Mouse (Mus musculus) MEL (cell line): ENCODE data around the gene Lgals7. TPM values are rescaled to one million over a fixed set of nuclear protein-coding genes. Genes with fewer than 3 reads are reported as not detected.

Experiments used
- DNase-seq: peaks from one replicate; pipeline ENCODE4 v3.0.0; 2011; ENCODE audit warnings: low read depth, low spot score
- H3K27ac ChIP-seq: 2 replicates; pipeline ENCODE4 v1.5.1; 2012; ENCODE audit warnings: low read depth, mild to moderate bottlenecking, control low read depth, low read length, moderate library complexity; ENCODE audit not compliant: control insufficient read depth
- H3K27me3 ChIP-seq, 2 experiments: fragments of 150-350 bp in 1 of 2; sonication (generic) in 1 of 2; 2 replicates each; pipeline ENCODE4 v1.6.1; 2012; ENCODE audit warnings: low read length in 2 of 2, mild to moderate bottlenecking in 2 of 2, improper control_type of control experiment in 1 of 2, moderate library complexity in 1 of 2; ENCODE audit not compliant: insufficient read depth in 2 of 2, control insufficient read depth in 1 of 2
- H3K36me3 ChIP-seq, 2 experiments: 2 replicates each; pipeline ENCODE4 v1.6.1; 2012 to 2014; ENCODE audit warnings: low read length in 2 of 2, improper control_type of control experiment in 1 of 2, inconsistent platforms in 1 of 2, mild to moderate bottlenecking in 1 of 2; ENCODE audit not compliant: insufficient read depth in 2 of 2, control insufficient read depth in 1 of 2
- H3K4me1 ChIP-seq, 2 experiments: fragments of 150-350 bp in 1 of 2; sonication (generic) in 1 of 2; 2 replicates each; pipeline ENCODE4 v1.6.1; 2012; ENCODE audit warnings: low read length in 2 of 2, improper control_type of control experiment in 1 of 2, mild to moderate bottlenecking in 1 of 2; ENCODE audit not compliant: insufficient read depth in 2 of 2, control insufficient read depth in 1 of 2
- H3K4me3 ChIP-seq, 2 experiments: fragments of 150-350 bp in 1 of 2; sonication (generic) in 1 of 2; 2 replicates each; pipeline ENCODE4 v1.5.1; 2012; ENCODE audit warnings: low read depth in 2 of 2, low read length in 2 of 2, mild to moderate bottlenecking in 2 of 2, moderate library complexity in 2 of 2, control low read depth in 1 of 2, improper control_type of control experiment in 1 of 2; ENCODE audit not compliant: control insufficient read depth in 1 of 2, insufficient read depth in 1 of 2
- H3K79me2 ChIP-seq: 2 replicates; pipeline ENCODE4 v1.6.1; 2012; ENCODE audit warnings: mild to moderate bottlenecking, low read length, moderate library complexity; ENCODE audit not compliant: control insufficient read depth, poor library complexity, insufficient read depth
- H3K9ac ChIP-seq: 2 replicates; pipeline ENCODE4 v1.6.1; 2012; ENCODE audit warnings: low read depth, mild to moderate bottlenecking, control low read depth, low read length, moderate library complexity; ENCODE audit not compliant: control insufficient read depth, poor library complexity, severe bottlenecking
- H3K9me3 ChIP-seq: fragments of 150-350 bp; sonication (generic); replicated peaks from 2 replicates; pipeline ENCODE4 v1.6.1; 2012; ENCODE audit warnings: mild to moderate bottlenecking, low read length, improper control_type of control experiment, moderate library complexity; ENCODE audit not compliant: insufficient read depth
- BHLHE40 ChIP-seq: IDR thresholded peaks from 2 replicates; pipeline ENCODE4 v1.6.1; 2012; ENCODE audit warnings: low read depth, mild to moderate bottlenecking, inconsistent platforms, low read length, improper control_type of control experiment, borderline replicate concordance
- CHD1 ChIP-seq: IDR thresholded peaks from 2 replicates; pipeline ENCODE4 v1.6.1; 2012; ENCODE audit warnings: low read depth, mild to moderate bottlenecking, inconsistent platforms, low read length, improper control_type of control experiment
- E2F4 ChIP-seq: IDR thresholded peaks from 2 replicates; pipeline ENCODE4 v1.6.1; 2011; ENCODE audit warnings: low read depth, low read length, improper control_type of control experiment, borderline replicate concordance
- ELF1 ChIP-seq: IDR thresholded peaks from 2 replicates; pipeline ENCODE4 v1.6.1; 2014; ENCODE audit warnings: low read depth, mild to moderate bottlenecking, inconsistent platforms, low read length, improper control_type of control experiment, moderate library complexity
- EP300 ChIP-seq, 2 experiments: IDR thresholded peaks; 2 replicates each; pipeline ENCODE4 v1.6.1; 2011; ENCODE audit warnings: improper control_type of control experiment in 2 of 2, low read length in 2 of 2, low read depth in 1 of 2, mild to moderate bottlenecking in 1 of 2
- ETS1 ChIP-seq: IDR thresholded peaks from 2 replicates; pipeline ENCODE4 v1.6.1; 2012; ENCODE audit warnings: low read depth, mild to moderate bottlenecking, inconsistent platforms, low read length, improper control_type of control experiment, moderate library complexity
- GATA1 ChIP-seq: IDR thresholded peaks from 2 replicates; pipeline ENCODE4 v1.6.1; 2011; ENCODE audit warnings: low read depth, low read length, improper control_type of control experiment
- HCFC1 ChIP-seq: IDR thresholded peaks from 2 replicates; pipeline ENCODE4 v1.6.1; 2012; ENCODE audit warnings: low read depth, mild to moderate bottlenecking, inconsistent platforms, low read length, improper control_type of control experiment, moderate library complexity
- MAX ChIP-seq: IDR thresholded peaks from 2 replicates; pipeline ENCODE4 v1.6.1; 2011; ENCODE audit warnings: low read length, improper control_type of control experiment
- MAZ ChIP-seq: IDR thresholded peaks from 2 replicates; pipeline ENCODE4 v1.6.1; 2012; ENCODE audit warnings: low read depth, mild to moderate bottlenecking, inconsistent platforms, low read length, improper control_type of control experiment
- MEF2A ChIP-seq: IDR thresholded peaks from 2 replicates; pipeline ENCODE4 v1.6.1; 2014; ENCODE audit warnings: low read depth, mild to moderate bottlenecking, inconsistent platforms, low read length, improper control_type of control experiment; ENCODE audit not compliant: poor library complexity, insufficient replicate concordance, severe bottlenecking; ENCODE audit errors: extremely low read depth
- MXI1 ChIP-seq: IDR thresholded peaks from 2 replicates; pipeline ENCODE4 v1.6.1; 2011; ENCODE audit warnings: mild to moderate bottlenecking, low read depth, low read length, improper control_type of control experiment
- MYB ChIP-seq: IDR thresholded peaks from 2 replicates; pipeline ENCODE4 v1.6.1; 2011; ENCODE audit warnings: mild to moderate bottlenecking, low read depth, low read length, improper control_type of control experiment
- MYC ChIP-seq: IDR thresholded peaks from 2 replicates; pipeline ENCODE4 v1.6.1; 2011; ENCODE audit warnings: low read depth, mild to moderate bottlenecking, low read length, improper control_type of control experiment, moderate library complexity
- NELFE ChIP-seq: IDR thresholded peaks from 2 replicates; pipeline ENCODE4 v1.6.1; 2011; ENCODE audit warnings: low read depth, low read length, improper control_type of control experiment
- NRF1 ChIP-seq: IDR thresholded peaks from 2 replicates; pipeline ENCODE4 v1.6.1; 2014; ENCODE audit warnings: low read depth, mild to moderate bottlenecking, inconsistent platforms, low read length, improper control_type of control experiment, moderate library complexity; ENCODE audit not compliant: poor library complexity, insufficient read depth, severe bottlenecking
- POLR2A ChIP-seq, 2 experiments: IDR thresholded peaks; 2 replicates each; pipeline ENCODE4 v1.6.1; 2011 to 2012; ENCODE audit warnings: low read length in 2 of 2, mild to moderate bottlenecking in 2 of 2, control low read depth in 1 of 2, improper control_type of control experiment in 1 of 2, low read depth in 1 of 2, moderate library complexity in 1 of 2; ENCODE audit not compliant: control insufficient read depth in 1 of 2, insufficient read depth in 1 of 2, poor library complexity in 1 of 2
- POLR2AphosphoS2 ChIP-seq: IDR thresholded peaks from 2 replicates; pipeline ENCODE4 v1.6.1; 2011; ENCODE audit warnings: low read length, improper control_type of control experiment
- POLR2AphosphoS5 ChIP-seq: IDR thresholded peaks from 2 replicates; pipeline ENCODE4 v1.6.1; 2012; ENCODE audit warnings: low read depth, borderline replicate concordance, mild to moderate bottlenecking, inconsistent platforms, low read length, moderate library complexity, mixed read lengths
- RCOR1 ChIP-seq: IDR thresholded peaks from 2 replicates; pipeline ENCODE4 v1.6.1; 2012; ENCODE audit warnings: low read depth, mild to moderate bottlenecking, inconsistent platforms, low read length, improper control_type of control experiment
- SIN3A ChIP-seq: IDR thresholded peaks from 2 replicates; pipeline ENCODE4 v1.6.1; 2012; ENCODE audit warnings: low read length, improper control_type of control experiment, inconsistent platforms
- SMC3 ChIP-seq: IDR thresholded peaks from 2 replicates; pipeline ENCODE4 v1.6.1; 2011; ENCODE audit warnings: low read depth, low read length, improper control_type of control experiment
- TAL1 ChIP-seq: IDR thresholded peaks from 2 replicates; pipeline ENCODE4 v1.6.1; 2012; ENCODE audit warnings: mild to moderate bottlenecking, inconsistent platforms, low read length, moderate library complexity, mixed read lengths
- TBP ChIP-seq: IDR thresholded peaks from 2 replicates; pipeline ENCODE4 v1.8.0; 2011; ENCODE audit warnings: low read depth, low read length, improper control_type of control experiment
- TCF12 ChIP-seq: IDR thresholded peaks from 2 replicates; pipeline ENCODE4 v1.6.1; 2014; ENCODE audit warnings: low read depth, mild to moderate bottlenecking, inconsistent platforms, low read length, improper control_type of control experiment, moderate library complexity
- UBTF ChIP-seq: IDR thresholded peaks from 2 replicates; pipeline ENCODE4 v1.6.1; 2012; ENCODE audit warnings: low read depth, mild to moderate bottlenecking, inconsistent platforms, low read length, improper control_type of control experiment, moderate library complexity, borderline replicate concordance; ENCODE audit not compliant: insufficient read depth
- USF1 ChIP-seq: IDR thresholded peaks from 2 replicates; pipeline ENCODE4 v1.6.1; 2014; ENCODE audit warnings: low read depth, mild to moderate bottlenecking, inconsistent platforms, low read length, improper control_type of control experiment, moderate library complexity
- USF2 ChIP-seq, 2 experiments: IDR thresholded peaks; 2 replicates each; pipeline ENCODE4 v1.6.1; 2011 to 2012; ENCODE audit warnings: improper control_type of control experiment in 2 of 2, low read length in 2 of 2, borderline replicate concordance in 1 of 2, inconsistent platforms in 1 of 2, low read depth in 1 of 2, mild to moderate bottlenecking in 1 of 2; ENCODE audit not compliant: insufficient read depth in 1 of 2
- ZKSCAN1 ChIP-seq: IDR thresholded peaks from 2 replicates; pipeline ENCODE4 v1.6.1; 2012; ENCODE audit warnings: low read depth, mild to moderate bottlenecking, inconsistent platforms, low read length, improper control_type of control experiment, moderate library complexity
- ZMIZ1 ChIP-seq: IDR thresholded peaks from 2 replicates; pipeline ENCODE4 v1.6.1; 2012; ENCODE audit warnings: low read depth, mild to moderate bottlenecking, inconsistent platforms, low read length, improper control_type of control experiment, moderate library complexity
- polyA plus RNA-seq, 2 experiments: library from polyadenylated mRNA; stranded (reverse) in 1 of 2; unstranded in 1 of 2; fragments of >175 nt in 1 of 2; fragments of >200 nt in 1 of 2; gene quantifications; 2 replicates each; pipeline versions ENCODE4 v1.2.1 to v1.2.4; 2012; ENCODE audit warnings: low replicate concordance in 2 of 2, low read depth in 1 of 2; ENCODE audit not compliant: insufficient read length in 2 of 2, insufficient read depth in 1 of 2, missing spikeins in 1 of 2
- total RNA-seq: library from RNA; depleted of rRNA; stranded (reverse); fragments of 300-350 nt; gene quantifications from 2 replicates; pipeline ENCODE4 v1.2.3, GENCODE M21; 2012

Lgals7 gene
- total and polyA plus RNA-seq, 3 experiments: 27.7 to 138 TPM; not detected in 1

DNA sequence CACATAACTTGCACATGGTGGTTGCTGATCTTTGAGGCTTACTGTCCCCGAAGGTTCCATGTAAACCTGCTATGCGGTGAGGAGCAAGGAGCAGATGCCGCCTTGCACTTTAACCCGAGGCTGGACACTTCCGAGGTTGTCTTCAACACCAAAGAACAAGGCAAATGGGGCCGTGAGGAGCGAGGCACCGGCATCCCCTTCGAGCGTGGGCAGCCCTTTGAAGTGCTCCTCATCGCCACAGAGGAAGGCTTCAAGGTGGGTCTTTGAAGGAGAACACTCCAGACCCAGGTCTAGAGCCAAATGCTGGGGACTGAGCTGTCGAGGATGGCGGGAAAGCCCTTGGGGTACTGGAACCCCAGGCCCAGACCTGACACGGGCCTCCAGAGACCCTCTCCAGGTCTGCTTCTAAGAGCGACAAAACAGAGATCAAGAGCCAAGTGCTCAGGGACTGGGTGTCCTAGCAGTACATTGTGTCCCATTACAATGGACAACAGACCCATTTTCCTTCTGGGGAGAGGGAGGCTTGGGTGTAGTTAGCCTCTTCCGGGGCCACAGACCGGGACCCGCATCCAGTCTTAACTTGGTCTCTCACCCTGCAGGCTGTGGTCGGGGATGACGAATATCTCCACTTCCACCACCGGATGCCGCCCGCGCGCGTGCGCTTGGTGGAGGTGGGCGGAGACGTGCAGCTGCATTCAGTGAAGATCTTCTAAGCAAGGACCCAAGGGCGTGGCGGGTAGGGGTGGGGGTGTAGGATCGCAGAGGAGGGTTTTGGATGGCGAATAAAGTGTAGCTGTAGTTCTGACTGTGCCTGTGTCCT is 2.0 kb downstream of the Lgals7 start:
- Histone ChIP-seq H3K9ac (peak overlapping the region; percentile 74), H3K4me3 (peak overlapping the region; percentile 49 to 80), H3K36me3 (peaks cover 0 to 24% of the 10 kb centered on the region in 2 experiments; a peak in 2 of 4 replicates), H3K4me1 (peaks cover 7 to 36% of the 10 kb centered on the region in 2 experiments), H3K27me3 (no peaks in the 10 kb centered on the region), H3K79me2 (no peaks in the 10 kb centered on the region; the same call in 1 of the 2 replicates), H3K9me3 (no peaks in the 10 kb centered on the region), H3K27ac (peak overlapping the region; percentile 93)
- peak; percentile 98 for DNase-seq
- TF ChIP-seq SIN3A (peak; percentile 82), ELF1 (peak; percentile 74), HCFC1 (peak; percentile 73), SMC3 (no peak), MAX (peak; percentile 45; the same call in 1 of the 2 replicates), MXI1 (peak; percentile 76), POLR2A (IDR thresholded peaks at IDR 0.05; ENCODE audit: control insufficient read depth in 1 of 2, insufficient read depth in 1 of 2, low read depth in 1 of 2, low read length in 2 of 2, poor library complexity in 1 of 2) (peak; percentile 74 to 92; a peak in 3 of 4 replicates), GATA1 (0 out of 2 replicates have a peak, but pooled peaks have one; percentile 4), POLR2AphosphoS2 (peak; percentile 92), BHLHE40 (peak; percentile 55; the same call in 1 of the 2 replicates), NELFE (peak; percentile 89), CHD1 (0 out of 2 replicates have a peak, but pooled peaks have one; percentile 80), TCF12 (peak; percentile 84), USF2 (IDR thresholded peaks at IDR 0.05; ENCODE audit: borderline replicate concordance in 1 of 2, insufficient read depth in 1 of 2, low read depth in 1 of 2, low read length in 2 of 2) (no peak), ETS1 (peak; percentile 72), EP300 (IDR thresholded peaks at IDR 0.05; ENCODE audit: low read depth in 1 of 2, low read length in 2 of 2) (peak; percentile 33 to 80; a peak in 3 of 4 replicates), E2F4 (peak; percentile 64; the same call in 1 of the 2 replicates), TAL1 (peak; percentile 65), TBP (peak; percentile 53; the same call in 1 of the 2 replicates), UBTF (no peak), NRF1 (peak; percentile 97), MEF2A (0 out of 2 replicates have a peak, but pooled peaks have one; percentile 61), USF1 (peak; percentile 37; the same call in 1 of the 2 replicates), RCOR1 (0 out of 2 replicates have a peak, but pooled peaks have one; percentile 42), MYB (no peak), MAZ (peak; percentile 50; the same call in 1 of the 2 replicates), MYC (no peak), POLR2AphosphoS5 (no peak), ZMIZ1 (peak; percentile 78; the same call in 1 of the 2 replicates), ZKSCAN1 (no peak)
